Mouse (Mus musculus) C2C12 (cell line): Measurements from ENCODE around the gene Gsto1. TPM values are rescaled to one million over a fixed set of nuclear protein-coding genes. Genes with fewer than 3 reads are reported as not detected.
A peak's percentile ranks its signal among the peaks of the same experiment; 100 is the strongest.

Experiments used
- H3K27me3 ChIP-seq: one replicate; pipeline ENCODE4 v1.6.1; 2011; ENCODE audit not compliant: control insufficient read depth, insufficient read depth, insufficient read length
- H3K36me3 ChIP-seq: one replicate; pipeline ENCODE4 v1.6.1; 2011; ENCODE audit not compliant: control insufficient read depth, insufficient read depth
- H3K4me3 ChIP-seq: one replicate; pipeline ENCODE4 v1.5.1; 2011; ENCODE audit warnings: mild to moderate bottlenecking, control low read depth; ENCODE audit not compliant: poor library complexity, insufficient read depth, severe bottlenecking
- H3K79me2 ChIP-seq: one replicate; pipeline ENCODE4 v1.6.1; 2011; ENCODE audit not compliant: control insufficient read depth, insufficient read depth
- H3K79me3 ChIP-seq: one replicate; pipeline ENCODE4 v1.6.1; 2011; ENCODE audit warnings: low read depth, control low read depth
- H3ac ChIP-seq: one replicate; pipeline ENCODE3; 2011; ENCODE audit warnings: low read depth; ENCODE audit not compliant: control insufficient read depth, insufficient read length
- CEBPB ChIP-seq: IDR thresholded peaks from one replicate; pipeline ENCODE4 v1.6.1; 2011; ENCODE audit warnings: low read depth, mild to moderate bottlenecking, control low read depth, moderate library complexity
- CTCF ChIP-seq: IDR thresholded peaks from one replicate; pipeline ENCODE4 v1.5.1; 2011; ENCODE audit not compliant: control insufficient read depth, insufficient read depth, insufficient read length
- FOSL1 ChIP-seq: IDR thresholded peaks from one replicate; pipeline ENCODE4 v1.8.0; 2011; ENCODE audit warnings: mild to moderate bottlenecking, low read length; ENCODE audit not compliant: poor library complexity, insufficient read depth, severe bottlenecking
- MAX ChIP-seq: IDR thresholded peaks from one replicate; pipeline ENCODE4 v1.6.1; 2011; ENCODE audit warnings: mild to moderate bottlenecking, control low read depth
- MYOD1 ChIP-seq: IDR thresholded peaks from one replicate; pipeline ENCODE4 v1.6.1; 2011; ENCODE audit warnings: low read depth; ENCODE audit not compliant: control insufficient read depth, insufficient read length
- MYOG ChIP-seq: IDR thresholded peaks from one replicate; pipeline ENCODE4 v1.6.1; 2011; ENCODE audit not compliant: control insufficient read depth, insufficient read length; ENCODE audit errors: extremely low read depth
- USF1 ChIP-seq: IDR thresholded peaks from one replicate; pipeline ENCODE4 v1.6.1; 2011; ENCODE audit warnings: low read depth, mild to moderate bottlenecking, control low read depth, moderate library complexity
- polyA plus RNA-seq: library from polyadenylated mRNA; unstranded; fragments of >200 nt; fragmentation: generic; extraction: Trizol; gene quantifications from one replicate; pipeline ENCODE4 v1.2.1, GENCODE M21; 2012; ENCODE audit warnings: missing spikeins

Gsto1 gene
- polyA plus RNA-seq, 1 experiment = 272 TPM

DNA sequence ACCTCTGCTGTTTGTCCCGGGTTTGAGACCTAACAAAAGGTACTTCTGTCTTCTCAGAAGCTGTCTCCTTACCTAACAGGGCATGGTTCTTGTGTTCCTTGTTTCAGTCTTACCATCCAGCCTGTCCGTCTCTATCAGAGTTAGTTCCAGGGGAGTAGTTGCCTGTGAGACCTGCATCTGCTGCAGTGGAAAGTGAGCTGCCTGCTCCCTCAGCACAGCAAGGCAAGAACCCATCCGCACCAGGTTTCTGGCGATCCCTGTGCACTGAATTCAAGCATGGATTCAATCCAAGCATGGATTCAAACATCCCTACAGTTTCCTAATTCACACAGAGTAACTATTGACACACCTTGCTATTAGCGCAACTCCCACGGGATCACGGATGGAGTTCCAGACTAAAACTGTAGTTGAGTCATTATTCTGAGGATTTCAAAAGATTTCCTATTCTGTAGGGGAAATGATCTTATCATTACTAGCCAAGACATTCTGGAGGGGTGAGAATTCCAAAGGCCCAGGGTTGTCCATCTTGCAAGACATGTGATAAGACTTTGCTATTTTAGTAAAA, 15.4 kb downstream of the Gsto1 start:
- Histone ChIP-seq H3K79me3 (no peaks in the 10 kb centered on the region), H3K4me3 (no peak overlapping the region), H3K36me3 (no peaks in the 10 kb centered on the region), H3K27me3 (no peaks in the 10 kb centered on the region), H3ac (peak overlapping the region; percentile 30), H3K79me2 (no peaks in the 10 kb centered on the region)
- TF ChIP-seq CEBPB (peak; percentile 57), MAX (no peak)

DNA sequence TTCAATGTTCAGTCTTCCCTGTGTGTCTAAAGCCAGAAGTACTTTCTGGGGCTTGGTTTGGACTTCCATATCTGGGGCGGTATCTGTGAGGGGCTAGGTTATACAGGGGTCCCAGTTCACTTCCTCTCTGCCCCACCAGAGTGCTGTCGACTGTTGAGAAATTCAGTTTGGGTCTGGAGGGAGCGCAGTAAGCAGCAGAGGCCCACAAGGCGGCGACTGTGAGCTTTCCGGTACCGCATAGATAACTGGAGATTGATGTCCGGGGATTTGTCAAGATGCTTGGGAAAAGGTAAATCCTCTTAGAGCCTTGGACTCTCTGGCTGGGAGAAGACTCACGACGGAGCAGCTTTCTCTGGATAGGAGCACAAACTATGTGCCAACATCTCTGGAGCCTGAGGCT, 16.7 kb downstream of the Gsto1 start:
- Histone ChIP-seq H3K79me3 (no peaks in the 10 kb centered on the region), H3K27me3 (no peaks in the 10 kb centered on the region), H3K4me3 (no peak overlapping the region), H3ac (no peak overlapping the region), H3K79me2 (no peaks in the 10 kb centered on the region), H3K36me3 (no peaks in the 10 kb centered on the region)
- no peak for TF ChIP-seq FOSL1
- TF ChIP-seq CTCF = no peak
- no peak for TF ChIP-seq MAX
- TF ChIP-seq CEBPB = no peak

DNA sequence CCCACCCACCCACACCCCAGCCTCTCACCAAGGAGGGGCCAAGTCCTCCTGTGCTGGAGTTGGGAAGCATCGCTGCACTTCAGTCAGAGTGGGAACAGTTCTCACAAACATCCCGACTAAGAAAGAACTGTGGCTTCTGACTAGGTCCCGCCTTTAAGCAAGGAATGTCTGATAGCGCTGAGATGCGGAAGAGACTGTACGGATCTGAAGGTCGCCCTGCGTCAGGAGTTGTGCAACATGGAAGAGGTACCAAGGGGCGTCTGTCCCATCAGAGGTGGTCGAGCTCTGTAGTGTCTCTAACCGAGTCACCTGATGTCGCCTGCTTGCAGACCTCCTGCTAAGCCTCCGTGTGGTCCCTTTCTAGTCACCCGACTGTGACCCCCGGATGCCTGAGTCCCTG, 21.5 kb downstream of the Gsto1 start:
- Histone ChIP-seq H3K79me3 (no peaks in the 10 kb centered on the region), H3K27me3 (no peaks in the 10 kb centered on the region), H3K36me3 (no peaks in the 10 kb centered on the region), H3ac (no peak overlapping the region), H3K4me3 (no peak overlapping the region), H3K79me2 (no peaks in the 10 kb centered on the region)
- TF ChIP-seq MYOD1 (no peak), CEBPB (no peak), MAX (no peak), MYOG (no peak), USF1 (no peak), CTCF (no peak), FOSL1 (no peak)

DNA sequence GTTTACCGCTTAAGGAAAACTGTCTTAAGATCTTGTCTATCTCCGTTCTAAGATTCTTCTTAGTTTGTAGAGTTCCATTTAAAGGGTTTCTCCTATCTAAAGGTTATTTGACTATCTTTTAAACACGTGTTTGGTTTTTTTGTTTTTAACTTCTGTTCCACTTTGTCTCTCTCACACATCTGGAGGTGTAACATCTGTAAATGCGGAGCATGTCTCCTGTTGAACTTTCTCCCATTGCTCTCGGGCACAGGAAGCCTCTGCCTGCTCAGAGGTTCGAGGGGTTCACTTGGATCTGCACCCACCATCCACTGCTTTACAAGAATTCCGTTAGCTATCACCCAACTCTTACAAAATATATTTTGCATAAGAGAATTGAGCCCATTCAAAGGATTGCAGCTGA, 26.8 kb downstream of the Gsto1 start:
- TF ChIP-seq MYOD1 (no peak), MYOG (no peak)
- Histone ChIP-seq H3K27me3 (no peaks in the 10 kb centered on the region), H3K4me3 (no peak overlapping the region), H3ac (no peak overlapping the region), H3K79me2 (no peaks in the 10 kb centered on the region), H3K36me3 (no peaks in the 10 kb centered on the region), H3K79me3 (no peaks in the 10 kb centered on the region)

DNA sequence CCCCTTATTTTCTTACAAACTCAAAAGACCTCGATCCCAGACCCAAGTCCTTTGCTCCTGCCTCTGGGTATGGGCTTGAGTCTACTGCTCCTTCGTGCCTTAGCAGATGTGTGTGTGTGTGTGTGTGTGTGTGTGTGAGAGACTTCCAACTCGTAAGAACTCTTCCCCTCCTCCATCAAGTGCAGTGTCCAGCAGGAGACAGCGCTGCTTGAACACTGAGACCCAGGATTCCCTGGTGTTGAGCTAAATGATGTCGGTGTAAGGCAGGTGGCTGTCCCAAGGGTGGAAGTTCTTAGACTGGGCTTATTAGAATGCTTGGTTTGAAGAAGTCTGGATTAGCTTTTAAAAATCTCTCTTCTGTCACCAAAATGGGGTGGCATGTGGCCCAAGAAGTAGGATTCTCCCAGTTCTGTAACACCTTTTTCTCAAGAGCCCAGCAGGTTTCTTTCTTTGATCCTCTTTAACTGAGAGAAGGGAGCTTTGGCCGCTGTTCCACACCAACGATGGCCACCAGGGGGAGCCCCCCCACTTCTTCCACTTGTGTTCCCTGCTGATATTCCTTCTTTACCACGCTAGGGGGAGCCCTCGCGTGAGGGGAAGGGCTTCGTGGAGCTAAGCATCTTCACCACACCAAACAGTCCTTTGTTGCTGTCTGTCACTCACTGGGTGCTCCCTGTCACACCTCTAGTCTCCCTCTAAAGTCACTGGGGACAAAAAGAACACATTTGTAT, 27.5 kb downstream of the Gsto1 start:
- H3K27me3 ChIP-seq = no peaks in the 10 kb centered on the region
- no peaks in the 10 kb centered on the region for H3K79me2 ChIP-seq
- no peak overlapping the region for H3ac ChIP-seq
- H3K4me3 ChIP-seq = no peak overlapping the region
- H3K79me3 ChIP-seq = no peaks in the 10 kb centered on the region
- TF ChIP-seq CTCF = peak; percentile 94
- TF ChIP-seq USF1 = no peak
- TF ChIP-seq MAX = peak; percentile 51
- H3K36me3 ChIP-seq = no peaks in the 10 kb centered on the region

DNA sequence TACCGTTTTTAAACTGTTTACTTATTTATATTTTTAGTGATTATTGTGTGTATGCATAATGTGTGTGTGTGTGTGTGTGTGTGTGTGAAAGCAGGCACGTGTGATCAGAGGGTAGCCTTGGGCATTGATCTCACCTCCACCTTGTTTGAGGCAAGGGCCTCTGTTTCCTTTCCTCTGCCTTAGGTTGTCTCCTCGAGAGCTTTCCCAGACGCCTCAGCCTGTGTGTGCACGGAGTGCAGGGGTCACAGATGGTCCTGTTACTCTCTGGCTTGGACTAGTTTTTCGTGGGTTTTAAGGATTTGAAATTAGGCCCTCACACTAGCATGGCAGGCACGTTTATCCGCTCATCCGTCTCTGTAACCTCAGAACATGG, 28.1 kb downstream of the Gsto1 start:
- Histone ChIP-seq H3ac (no peak overlapping the region), H3K4me3 (no peak overlapping the region), H3K79me2 (no peaks in the 10 kb centered on the region), H3K79me3 (no peaks in the 10 kb centered on the region), H3K36me3 (no peaks in the 10 kb centered on the region), H3K27me3 (no peaks in the 10 kb centered on the region)
- no peak for TF ChIP-seq MYOD1
- no peak for TF ChIP-seq CEBPB
- TF ChIP-seq MAX = no peak
